Mouse (Mus musculus): ENCODE measurements around the gene Gga3.

Gga3 gene

GRCm38 (mm10) chr11:115630532-115631504 lies 27.0 kb upstream of the Gga3 start:
- no peak for DNase-seq (ENCODE audit: low read depth, low spot score)

GRCm38 (mm10) chr11:115629734-115630531 lies 26.1 kb upstream of the Gga3 start:
- DNase-seq (ENCODE audit: low read depth, low spot score), result no peak

- no peak for DNase-seq (ENCODE audit: low read depth, low spot score)
Measured at GRCm38 (mm10) chr11:115628465-115629101, 24.7 kb upstream of the Gga3 start.

GRCm38 (mm10) chr11:115627705-115628464 lies 24.0 kb upstream of the Gga3 start, which contains the start of gene Slc25a19:
Gene Slc25a19, minus strand, starts transcription at chr11:115628295.
- peak; percentile 99 for DNase-seq (ENCODE audit: low read depth, low spot score)

GRCm38 (mm10) chr11:115626824-115627616 lies 23.2 kb upstream of the Gga3 start:
- DNase-seq (ENCODE audit: low read depth, low spot score), result no peak

GRCm38 (mm10) chr11:115625877-115626276 lies 22.0 kb upstream of the Gga3 start:
- DNase-seq (ENCODE audit: low read depth, low spot score), result no peak

- no peak for DNase-seq (ENCODE audit: low read depth, low spot score)
Measured at GRCm38 (mm10) chr11:115623487-115624070, 19.7 kb upstream of the Gga3 start.

- DNase-seq (ENCODE audit: low read depth, low spot score), result no peak
Measured at GRCm38 (mm10) chr11:115619949-115620348, 16.1 kb upstream of the Gga3 start.

- no peak for DNase-seq (ENCODE audit: low read depth, low spot score)
Measured at GRCm38 (mm10) chr11:115618732-115619516, 15.1 kb upstream of the Gga3 start.

GRCm38 (mm10) chr11:115618001-115618400 lies 14.2 kb upstream of the Gga3 start:
- DNase-seq (ENCODE audit: low read depth, low spot score), result no peak

GRCm38 (mm10) chr11:115616893-115617292 lies 13.0 kb upstream of the Gga3 start:
- DNase-seq (ENCODE audit: low read depth, low spot score), result no peak

- no peak for DNase-seq (ENCODE audit: low read depth, low spot score)
Measured at GRCm38 (mm10) chr11:115616371-115616770, 12.5 kb upstream of the Gga3 start.

- DNase-seq (ENCODE audit: low read depth, low spot score), result no peak
Measured at GRCm38 (mm10) chr11:115615875-115616274, 12.0 kb upstream of the Gga3 start.

- DNase-seq (ENCODE audit: low read depth, low spot score), result no peak
Measured at GRCm38 (mm10) chr11:115615108-115615825, 11.4 kb upstream of the Gga3 start.

GRCm38 (mm10) chr11:115614346-115615107 lies 10.7 kb upstream of the Gga3 start:
- DNase-seq (ENCODE audit: low read depth, low spot score), result no peak

- DNase-seq (ENCODE audit: low read depth, low spot score), result no peak
Measured at GRCm38 (mm10) chr11:115613138-115613945, 9.5 kb upstream of the Gga3 start.
